Mouse (Mus musculus) spleen, postnatal 14 days (tissue): ENCODE data around the gene Lactbl1.

Experiments
- DNase-seq, 2 experiments: peaks; one replicate each; pipeline ENCODE4 v3.0.0; 2021 to 2022; ENCODE audit warnings: low spot score in 2 of 2

Lactbl1 gene

GRCm38 (mm10) chr4:136622388-136622787 is at the start of gene Lactbl1:
Gene Lactbl1, plus strand, starts transcription at chr4:136622621.
- DNase-seq, result no peak

- no peak for DNase-seq
Measured at GRCm38 (mm10) chr4:136581885-136582284, 40.5 kb upstream of the Lactbl1 start.

GRCm38 (mm10) chr4:136587221-136587827 is 35.1 kb upstream of the Lactbl1 start:
- no peak for DNase-seq

- no peak for DNase-seq
Measured at GRCm38 (mm10) chr4:136588003-136588402, 34.4 kb upstream of the Lactbl1 start.

DNA sequence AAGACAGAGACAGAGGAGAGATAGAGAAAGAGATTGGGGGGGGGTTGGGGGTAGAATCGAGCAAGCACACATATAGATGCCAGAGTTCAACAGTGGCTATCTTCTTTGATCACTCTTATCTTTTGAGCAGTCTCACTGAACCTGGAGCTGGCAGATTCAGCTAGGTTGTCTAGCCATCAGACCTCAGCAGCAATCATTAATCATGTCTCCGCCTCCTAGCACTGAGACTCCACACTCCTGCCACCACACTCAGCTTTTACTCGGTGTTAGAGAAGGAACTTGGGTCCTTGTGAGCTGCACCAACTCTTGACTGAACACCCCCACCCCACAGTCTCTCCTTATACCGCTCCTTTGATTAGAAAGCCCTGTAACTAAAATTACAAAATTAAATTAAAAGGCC is 30.3 kb upstream of the Lactbl1 start:
- no peak for DNase-seq

GRCm38 (mm10) chr4:136594006-136594405 is 28.4 kb upstream of the Lactbl1 start:
- DNase-seq, result no peak

GRCm38 (mm10) chr4:136595221-136595620 is 27.2 kb upstream of the Lactbl1 start:
- DNase-seq, result no peak

DNA sequence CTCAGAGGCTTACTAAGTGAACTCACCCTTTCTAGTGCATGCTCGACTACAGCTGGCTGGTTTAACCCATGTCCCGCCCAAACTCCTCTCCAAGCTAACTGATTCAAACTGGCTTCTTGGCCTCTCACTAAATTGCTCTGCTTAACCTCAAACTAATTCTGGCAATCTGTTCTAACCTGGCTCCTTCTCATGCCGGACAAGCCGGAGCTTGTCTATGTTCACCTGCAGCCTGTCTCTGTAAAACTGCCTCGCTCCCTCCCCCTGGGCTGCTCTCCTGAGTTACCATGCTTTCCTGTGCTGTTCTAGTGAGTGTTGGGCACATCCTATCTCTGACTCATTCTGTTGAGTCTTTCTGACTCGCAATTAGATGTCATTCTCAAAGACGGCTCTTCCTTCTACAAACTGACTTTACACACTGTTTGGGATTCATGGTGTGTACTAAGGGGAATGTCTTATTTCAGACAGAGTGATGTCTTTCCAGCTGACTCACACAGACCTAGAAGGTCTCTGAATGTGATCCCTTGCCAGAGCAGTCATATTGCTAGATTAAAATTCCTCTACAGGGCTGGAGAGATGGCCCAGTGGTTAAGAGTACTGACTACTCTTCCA is 24.0 kb upstream of the Lactbl1 start:
- no peak for DNase-seq

- no peak for DNase-seq
Measured at GRCm38 (mm10) chr4:136599869-136600268, 22.6 kb upstream of the Lactbl1 start.

DNA sequence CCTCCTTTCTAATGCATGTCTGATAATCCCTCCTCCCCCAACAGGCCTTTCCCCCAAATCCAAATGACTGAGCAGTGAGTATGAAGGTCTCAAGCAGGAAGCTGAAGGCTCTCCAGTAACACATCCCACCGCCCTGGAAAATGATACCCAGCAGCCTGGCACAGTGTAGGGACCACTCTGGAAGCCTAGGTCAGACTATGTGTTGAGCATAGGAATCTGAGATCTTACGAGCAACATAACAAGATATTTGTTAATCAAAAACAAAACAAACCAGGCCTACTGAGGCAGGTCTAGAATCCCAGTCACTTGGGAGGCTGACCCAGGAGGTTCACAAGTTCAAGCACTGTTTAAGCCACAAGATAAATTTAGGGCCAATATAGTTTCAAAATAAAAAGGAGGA is 21.9 kb upstream of the Lactbl1 start:
- DNase-seq, result no peak

DNA sequence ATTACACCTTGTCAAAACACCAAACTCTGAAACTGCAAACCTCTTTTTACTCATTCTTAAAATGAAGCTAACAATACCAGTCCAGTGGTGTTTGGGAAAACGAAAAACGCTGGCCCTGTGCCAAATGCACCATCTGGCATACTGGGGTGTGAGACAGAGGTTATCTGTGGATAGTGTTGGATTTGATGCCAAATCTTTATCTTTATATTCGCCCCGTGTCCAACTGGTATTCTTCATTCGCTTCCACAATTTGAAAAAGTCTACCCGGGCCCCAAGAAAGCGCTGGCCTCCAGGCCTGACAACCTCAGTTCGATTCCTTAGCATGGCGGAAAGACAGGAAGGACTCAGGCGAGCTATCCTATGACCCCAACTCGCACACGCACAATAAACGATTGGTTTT is 20.9 kb upstream of the Lactbl1 start:
- DNase-seq, result peak in 1 of 2 experiments; percentile 40

- DNase-seq, result peak; percentile 19 to 30
Measured at GRCm38 (mm10) chr4:136602018-136602554, 20.3 kb upstream of the Lactbl1 start.

GRCm38 (mm10) chr4:136602568-136602967 is 19.9 kb upstream of the Lactbl1 start, which contains the start of gene Kdm1a:
Gene Kdm1a, minus strand, starts transcription at chr4:136602723.
- DNase-seq, result peak; percentile 90 to 96

- no peak for DNase-seq
Measured at GRCm38 (mm10) chr4:136605756-136606485, 16.5 kb upstream of the Lactbl1 start.

DNA sequence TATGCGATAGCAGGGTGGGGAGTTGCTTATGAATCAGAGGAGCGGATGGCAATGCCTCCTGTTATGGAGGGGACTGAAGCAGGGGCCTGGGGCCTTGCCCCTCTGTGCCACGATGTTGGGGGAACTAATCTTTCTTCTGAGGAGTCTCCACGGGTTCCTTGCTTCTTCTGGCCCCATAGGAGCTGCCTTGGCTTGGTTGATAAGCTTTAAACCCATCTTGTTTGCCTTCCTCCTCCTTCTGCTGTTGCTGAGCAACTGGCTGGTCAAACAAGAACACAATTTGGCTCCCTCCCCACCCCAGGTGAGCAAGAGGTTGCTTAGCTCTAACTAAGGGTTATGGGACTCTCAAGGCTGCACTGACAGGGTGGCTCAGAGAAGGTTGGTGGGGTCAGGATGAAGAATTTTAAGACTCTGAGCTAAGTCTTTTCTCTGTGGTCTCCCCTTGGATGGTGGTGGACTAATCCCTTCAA is 12.0 kb upstream of the Lactbl1 start, which contains the start of gene Tex46:
Gene Tex46 (plus strand): TSS at position 51 of the 470 bp plus-strand sequence.
- DNase-seq, result no peak

GRCm38 (mm10) chr4:136613657-136614056 is 8.8 kb upstream of the Lactbl1 start:
- DNase-seq, result no peak

- no peak for DNase-seq
Measured at GRCm38 (mm10) chr4:136621336-136621735, 1.1 kb upstream of the Lactbl1 start.

DNA sequence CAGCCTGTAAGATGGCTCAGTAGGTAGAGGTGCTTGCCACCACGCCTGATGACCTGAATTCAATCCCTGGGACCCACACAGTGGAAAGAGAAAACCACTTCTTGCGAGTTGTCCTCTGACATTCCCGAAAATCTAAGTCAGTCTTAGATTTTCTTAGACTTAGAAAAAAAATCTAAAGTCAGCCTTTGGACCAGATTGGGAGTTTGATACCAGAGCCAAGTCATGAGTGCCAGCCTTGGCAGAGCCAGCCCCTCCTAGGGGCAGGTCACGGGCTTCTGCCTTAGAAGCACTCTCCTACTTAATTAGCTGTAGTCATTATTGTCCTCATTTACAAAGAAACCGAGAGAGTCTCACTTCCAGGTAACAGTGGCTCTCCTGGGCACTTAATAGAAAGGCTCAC is 465 bp upstream of the Lactbl1 start:
- no peak for DNase-seq

- peak in 1 of 2 experiments; percentile 10 for DNase-seq
Measured at GRCm38 (mm10) chr4:136626590-136626989, 4.2 kb downstream of the Lactbl1 start.

GRCm38 (mm10) chr4:136631237-136631994 is 9.0 kb downstream of the Lactbl1 start:
- DNase-seq, result no peak

GRCm38 (mm10) chr4:136635995-136636394 is 13.6 kb downstream of the Lactbl1 start:
- no peak for DNase-seq

GRCm38 (mm10) chr4:136636511-136636910 is 14.1 kb downstream of the Lactbl1 start:
- DNase-seq, result no peak
